Mouse (Mus musculus) cerebellum, adult 18-20 months (tissue): ENCODE measurements at regions not wholly inside any gene's neighbourhood (a gene's known extent, or its start where the extent isn't known, plus 50 kb on each side); places are given as distances from the start of the nearest gene placed in this dataset.
A peak's percentile ranks its signal among the peaks of the same experiment; 100 is the strongest.

ENCODE experiments used
- DNase-seq, 2 experiments: peaks; one replicate each; pipeline ENCODE4 v3.0.0; 2021

GRCm38 (mm10) chr7:40429416-40429815, 468.7 kb upstream of the Vstm2b start:
- no peak for DNase-seq

- peak in 1 of 2 experiments; percentile 1 for DNase-seq
Observed at GRCm38 (mm10) chr7:40433906-40434305, 464.2 kb upstream of the Vstm2b start.

GRCm38 (mm10) chr7:40441128-40441527, 457.0 kb upstream of the Vstm2b start:
- no peak for DNase-seq

GRCm38 (mm10) chr7:40441786-40442185, 456.3 kb upstream of the Vstm2b start:
- DNase-seq, result no peak

GRCm38 (mm10) chr7:40466382-40466781, 431.7 kb upstream of the Vstm2b start:
- no peak for DNase-seq

- no peak for DNase-seq
Observed at GRCm38 (mm10) chr7:40487256-40487655, 410.9 kb upstream of the Vstm2b start.

GRCm38 (mm10) chr7:40522703-40523267, 375.3 kb upstream of the Vstm2b start:
- no peak for DNase-seq

- no peak for DNase-seq
Observed at GRCm38 (mm10) chr7:40536601-40537000, 361.5 kb upstream of the Vstm2b start.

- no peak for DNase-seq
Observed at GRCm38 (mm10) chr7:40537621-40538020, 360.5 kb upstream of the Vstm2b start.

GRCm38 (mm10) chr7:40539789-40540188, 358.3 kb upstream of the Vstm2b start:
- no peak for DNase-seq

GRCm38 (mm10) chr7:40541283-40541682, 356.8 kb upstream of the Vstm2b start:
- no peak for DNase-seq

- DNase-seq, result no peak
Observed at GRCm38 (mm10) chr7:40563447-40564118, 334.5 kb upstream of the Vstm2b start.

GRCm38 (mm10) chr7:40575971-40576370, 322.2 kb upstream of the Vstm2b start:
- no peak for DNase-seq

GRCm38 (mm10) chr7:40577365-40577764, 320.8 kb upstream of the Vstm2b start:
- DNase-seq, result no peak

GRCm38 (mm10) chr7:40620761-40621160, 277.4 kb upstream of the Vstm2b start:
- DNase-seq, result no peak

- DNase-seq, result no peak
Observed at GRCm38 (mm10) chr7:40622811-40623210, 275.3 kb upstream of the Vstm2b start.

- DNase-seq, result no peak
Observed at GRCm38 (mm10) chr7:40623286-40623685, 274.8 kb upstream of the Vstm2b start.

GRCm38 (mm10) chr7:40636369-40636768, 261.8 kb upstream of the Vstm2b start:
- no peak for DNase-seq

- no peak for DNase-seq
Observed at GRCm38 (mm10) chr7:40654982-40655381, 243.1 kb upstream of the Vstm2b start.

- DNase-seq, result no peak
Observed at GRCm38 (mm10) chr7:40655391-40655790, 242.7 kb upstream of the Vstm2b start.

- DNase-seq, result no peak
Observed at GRCm38 (mm10) chr7:40659662-40660061, 238.5 kb upstream of the Vstm2b start.

- no peak for DNase-seq
Observed at GRCm38 (mm10) chr7:40663781-40664180, 234.3 kb upstream of the Vstm2b start.

GRCm38 (mm10) chr7:40666625-40667024, 231.5 kb upstream of the Vstm2b start:
- DNase-seq, result no peak

GRCm38 (mm10) chr7:40670401-40670800, 227.7 kb upstream of the Vstm2b start:
- DNase-seq, result no peak

- DNase-seq, result no peak
Observed at GRCm38 (mm10) chr7:40671068-40671467, 227.1 kb upstream of the Vstm2b start.
